Mouse (Mus musculus) brain, embryonic 14.5 days (tissue): ENCODE measurements at regions not wholly inside any gene's neighbourhood (a gene's known extent, or its start where the extent isn't known, plus 50 kb on each side); places are given as distances from the start of the nearest gene placed in this dataset.

ENCODE experiments used
- CTCF ChIP-seq: fragments of 200-500 bp; IDR thresholded peaks from 2 replicates; pipeline ENCODE4 v1.5.1; 2012; ENCODE audit warnings: inconsistent platforms, mild to moderate bottlenecking, moderate library complexity, borderline replicate concordance; ENCODE audit not compliant: insufficient read depth, insufficient read length; ENCODE audit errors: extremely low read depth
- POLR2A ChIP-seq: fragments of 200-500 bp; IDR thresholded peaks from 2 replicates; pipeline ENCODE4 v1.6.1; 2012; ENCODE audit warnings: mild to moderate bottlenecking, inconsistent platforms, borderline replicate concordance; ENCODE audit not compliant: poor library complexity, insufficient read depth, insufficient read length, severe bottlenecking; ENCODE audit errors: extremely low read depth

DNA sequence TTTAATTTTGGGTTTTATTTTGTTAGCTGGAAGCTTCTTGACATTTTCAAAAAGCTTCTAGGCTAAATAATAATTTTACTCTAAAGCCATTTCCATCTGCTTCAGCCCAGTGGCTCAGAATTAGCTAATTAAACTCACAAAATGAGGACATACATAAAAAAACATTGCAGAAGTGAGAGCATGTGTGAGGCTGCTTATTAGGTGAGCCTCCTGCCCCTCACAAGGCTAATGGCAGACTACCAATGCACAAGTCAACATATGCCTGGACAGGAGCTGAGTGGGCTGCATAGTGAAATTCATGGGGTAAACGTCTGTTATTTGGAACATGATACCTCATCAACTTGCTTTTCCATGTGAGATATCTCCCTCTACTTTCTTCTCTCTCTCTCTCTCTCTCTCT, 1569.0 kb upstream of the Dsel start:
- no peak for TF ChIP-seq POLR2A
- no peak for TF ChIP-seq CTCF
